Mouse (Mus musculus) liver, embryonic 14.5 days (tissue): Measurements from ENCODE around the gene Arl5a.

Experiments
- CTCF ChIP-seq: IDR thresholded peaks from 2 replicates; pipeline ENCODE4 v1.5.1; 2016; ENCODE audit warnings: antibody characterized with exemption, low read depth, control low read depth
- EP300 ChIP-seq: IDR thresholded peaks from 2 replicates; pipeline ENCODE4 v1.6.1; 2016; ENCODE audit warnings: antibody characterized with exemption, low read depth

- TF ChIP-seq EP300 (no peak), CTCF (no peak)
Observed at GRCm38 (mm10) chr2:52372080-52372479, 52.6 kb downstream of the Arl5a start.
